Mouse (Mus musculus): ENCODE measurements around the gene Ccdc158. TPM values are rescaled to one million over a fixed set of nuclear protein-coding genes. Genes with fewer than 3 reads are reported as not detected.

Ccdc158 gene
- polyA plus RNA-seq, 1 experiment from 2014 or later, result 0.64 TPM

GRCm38 (mm10) chr5:92596865-92597264, 78.2 kb downstream of the Ccdc158 start:
- no peak for ATAC-seq (replicated peaks; ENCODE audit: insufficient number of reproducible peaks, insufficient read depth, low FRiP score, low read depth)
- no peak overlapping the region for H3K4me2 ChIP-seq
- 81% methylated on average over 8 of the region's 8 CpGs for WGBS
- no peaks in the 10 kb centered on the region for H3K4me1 ChIP-seq (replicated peaks)
- peaks cover 7% of the 10 kb centered on the region; the same call in 1 of the 2 replicates for H3K27me3 ChIP-seq
- H3K9me3 ChIP-seq (replicated peaks), result no peaks in the 10 kb centered on the region
- H3K36me3 ChIP-seq, result no peaks in the 10 kb centered on the region
- no peak overlapping the region for H3K9ac ChIP-seq
- no peak overlapping the region for H3K27ac ChIP-seq
- no peak overlapping the region for H3K4me3 ChIP-seq

- Histone ChIP-seq H3K4me3 (no peak overlapping the region), H3K9me3 (replicated peaks) (no peaks in the 10 kb centered on the region), H3K9ac (no peak overlapping the region), H3K36me3 (no peaks in the 10 kb centered on the region), H3K27me3 (no peaks in the 10 kb centered on the region), H3K4me2 (no peak overlapping the region), H3K27ac (no peak overlapping the region), H3K4me1 (replicated peaks) (no peaks in the 10 kb centered on the region)
- no peak for ATAC-seq (replicated peaks; ENCODE audit: insufficient number of reproducible peaks, insufficient read depth, low FRiP score, low read depth)
- WGBS, result 66% methylated on average over 5 of the region's 5 CpGs
These were observed 80.0 kb downstream of the Ccdc158 start for GRCm38 (mm10) chr5:92595026-92595425.

- Histone ChIP-seq H3K4me1 (replicated peaks) (no peaks in the 10 kb centered on the region), H3K27me3 (no peaks in the 10 kb centered on the region), H3K9ac (no peak overlapping the region), H3K27ac (no peak overlapping the region), H3K9me3 (replicated peaks) (no peaks in the 10 kb centered on the region), H3K36me3 (no peaks in the 10 kb centered on the region), H3K4me3 (no peak overlapping the region), H3K4me2 (no peak overlapping the region)
- no peak for ATAC-seq (replicated peaks; ENCODE audit: insufficient number of reproducible peaks, insufficient read depth, low FRiP score, low read depth)
- whole genome bisulfite sequencing, result 50% methylated on average over 10 of the region's 10 CpGs
These were observed 89.1 kb downstream of the Ccdc158 start for GRCm38 (mm10) chr5:92585932-92586331.

DNA sequence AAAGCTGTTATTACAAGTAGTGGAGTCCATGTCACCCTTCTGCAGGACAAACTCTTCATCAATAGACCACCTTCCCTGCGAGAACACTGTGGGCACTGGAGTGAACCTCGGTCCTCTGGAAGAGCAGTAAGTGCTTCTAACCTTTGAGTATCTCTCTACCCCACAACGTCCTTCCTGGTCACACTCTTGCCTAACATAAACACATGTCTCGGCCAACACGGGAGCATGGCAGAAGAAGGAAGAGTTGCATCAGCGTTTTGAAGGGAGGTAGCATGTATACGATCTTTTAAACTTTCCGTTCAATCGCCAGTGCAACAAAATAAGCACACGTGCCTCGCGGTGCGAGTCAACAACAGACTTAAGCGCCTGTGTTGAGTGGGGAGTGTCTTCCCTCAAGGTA, 95.5 kb downstream of the Ccdc158 start:
- H3K4me2 ChIP-seq, result no peak overlapping the region
- ATAC-seq (replicated peaks; ENCODE audit: insufficient number of reproducible peaks, insufficient read depth, low FRiP score, low read depth), result no peak
- H3K27ac ChIP-seq, result no peak overlapping the region
- H3K9me3 ChIP-seq (replicated peaks), result no peaks in the 10 kb centered on the region
- H3K4me1 ChIP-seq (replicated peaks), result no peaks in the 10 kb centered on the region
- WGBS, result 79% methylated on average over 14 of the region's 14 CpGs
- H3K9ac ChIP-seq, result no peak overlapping the region
- no peak overlapping the region for H3K4me3 ChIP-seq
- no peaks in the 10 kb centered on the region for H3K36me3 ChIP-seq
- no peaks in the 10 kb centered on the region for H3K27me3 ChIP-seq

DNA sequence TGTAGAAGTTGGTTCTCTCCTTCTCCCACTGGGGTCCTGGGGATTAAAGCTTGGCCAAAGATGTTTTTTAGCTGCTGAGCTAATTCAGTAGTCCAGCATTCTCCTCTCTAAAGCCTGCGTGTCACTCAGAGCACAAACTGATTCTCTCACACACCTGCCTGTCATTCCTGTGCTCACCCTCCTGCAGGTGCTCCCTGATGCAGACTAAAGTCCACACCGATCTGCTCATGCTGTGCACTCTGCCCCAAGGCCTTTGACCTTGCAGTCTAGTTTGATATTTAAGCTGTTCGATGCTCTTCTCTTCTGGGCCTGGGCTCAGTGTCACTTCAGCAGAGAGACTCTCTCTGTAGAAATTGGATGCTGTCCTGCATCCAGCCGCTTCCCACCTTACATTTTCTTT, 103.8 kb downstream of the Ccdc158 start:
- ATAC-seq (replicated peaks; ENCODE audit: insufficient number of reproducible peaks, insufficient read depth, low FRiP score, low read depth), result no peak
- no peaks in the 10 kb centered on the region for H3K27me3 ChIP-seq
- 80% methylated on average over 4 of the region's 4 CpGs for WGBS
- H3K9ac ChIP-seq, result no peak overlapping the region
- no peaks in the 10 kb centered on the region for H3K36me3 ChIP-seq
- no peak overlapping the region for H3K4me3 ChIP-seq
- no peaks in the 10 kb centered on the region for H3K9me3 ChIP-seq (replicated peaks)
- H3K27ac ChIP-seq, result no peak overlapping the region
- no peaks in the 10 kb centered on the region for H3K4me1 ChIP-seq (replicated peaks)
- no peak overlapping the region for H3K4me2 ChIP-seq

GRCm38 (mm10) chr5:92562002-92562401, 113.1 kb downstream of the Ccdc158 start:
- Histone ChIP-seq H3K4me1 (replicated peaks) (peaks cover 12% of the 10 kb centered on the region; the same call in 1 of the 2 replicates), H3K36me3 (no peaks in the 10 kb centered on the region), H3K4me2 (no peak overlapping the region), H3K9me3 (replicated peaks) (no peaks in the 10 kb centered on the region), H3K27me3 (no peaks in the 10 kb centered on the region), H3K4me3 (no peak overlapping the region), H3K9ac (no peak overlapping the region), H3K27ac (no peak overlapping the region)
- WGBS, result 78% methylated on average over 13 of the region's 13 CpGs
- ATAC-seq (replicated peaks; ENCODE audit: insufficient number of reproducible peaks, insufficient read depth, low FRiP score, low read depth), result no peak

GRCm38 (mm10) chr5:92560201-92560600, 114.9 kb downstream of the Ccdc158 start:
- Histone ChIP-seq H3K27ac (no peak overlapping the region), H3K9me3 (replicated peaks) (no peaks in the 10 kb centered on the region), H3K9ac (no peak overlapping the region), H3K4me2 (no peak overlapping the region), H3K27me3 (no peaks in the 10 kb centered on the region), H3K4me3 (no peak overlapping the region), H3K4me1 (replicated peaks) (peaks cover 12% of the 10 kb centered on the region; the same call in 1 of the 2 replicates), H3K36me3 (no peaks in the 10 kb centered on the region)
- ATAC-seq (replicated peaks; ENCODE audit: insufficient number of reproducible peaks, insufficient read depth, low FRiP score, low read depth), result no peak; the same call in 1 of the 2 replicates
- WGBS, result 54% methylated on average over 2 of the region's 2 CpGs

Other genes starting within 250 kb of the Ccdc158 start
- gene Nup54, start 240.1 kb downstream of the Ccdc158 start, polyA plus RNA-seq (2015; fragmentation: Nextera tagmentation; extraction: Ambion mirVana), result 31.2 and 33.7 TPM in 2 replicates
- 14.9 and 17.3 TPM in 2 replicates for gene Scarb2, start 168.4 kb downstream of the Ccdc158 start, polyA plus RNA-seq (2015; fragmentation: Nextera tagmentation; extraction: Ambion mirVana)
- gene Fam47e, start 120.2 kb downstream of the Ccdc158 start, polyA plus RNA-seq (2015; fragmentation: Nextera tagmentation; extraction: Ambion mirVana), result 0.09 and 0.27 TPM in 2 replicates
- gene Stbd1, start 72.2 kb downstream of the Ccdc158 start, polyA plus RNA-seq (2015; fragmentation: Nextera tagmentation; extraction: Ambion mirVana), result 75.5 and 82.9 TPM in 2 replicates
- gene Shroom3, start 8.2 kb upstream of the Ccdc158 start, polyA plus RNA-seq (2015; fragmentation: Nextera tagmentation; extraction: Ambion mirVana), result 11.3 and 12.5 TPM in 2 replicates

Measured in heart, embryonic 15.5 days (tissue).